Mouse (Mus musculus) kidney, embryonic 15.5 days (tissue): Measurements from ENCODE around the gene Kcnn1. TPM values are rescaled to one million over a fixed set of nuclear protein-coding genes. Genes with fewer than 3 reads are reported as not detected.

Source experiments
- microRNA-seq: library from miRNA; unstranded; fragments of <30 nt; microRNA quantifications from one replicate; pipeline ENCODE4, GENCODE M21; 2016
- polyA plus RNA-seq: library from polyadenylated mRNA; unstranded; fragments of >200 nt; fragmentation: Nextera tagmentation; extraction: Ambion mirVana; gene quantifications from 2 replicates; pipeline ENCODE4 v1.2.1, GENCODE M21; 2015

Gene Kcnn1
- polyA plus RNA-seq, 1 experiment from 2014 or later = 2.9 TPM

Small RNAs within 50 kb of the gene (microRNA-seq; reads per million reads assigned to microRNA genes)
- gene Mir7067 = not detected
- gene Mir7240 = 1.0 reads per million

Other genes with a start within 250 kb of the Kcnn1 start
- gene Lrrc25, start 247.1 kb downstream of the Kcnn1 start, polyA plus RNA-seq = 2.5 TPM in 2 replicates
- 0.46 and 0.77 TPM in 2 replicates for gene Gdf15, start 230.8 kb downstream of the Kcnn1 start, polyA plus RNA-seq
- 65.5 and 75.3 TPM in 2 replicates for gene Pgpep1, start 202.9 kb downstream of the Kcnn1 start, polyA plus RNA-seq
- gene Lsm4, start 190.0 kb downstream of the Kcnn1 start, polyA plus RNA-seq = 291 and 295 TPM in 2 replicates
- gene Jund, start 164.3 kb downstream of the Kcnn1 start, polyA plus RNA-seq = 59.9 and 68.1 TPM in 2 replicates
- 0.03 and 0.09 TPM in 2 replicates for gene Iqcn, start 159.8 kb downstream of the Kcnn1 start, polyA plus RNA-seq
- 0.55 and 0.83 TPM in 2 replicates for gene Gm3336, start 144.7 kb downstream of the Kcnn1 start, polyA plus RNA-seq
- 7.6 and 9.4 TPM in 2 replicates for gene Pde4c, start 139.5 kb downstream of the Kcnn1 start, polyA plus RNA-seq
- 15.5 and 18.6 TPM in 2 replicates for gene Rab3a, start 108.6 kb downstream of the Kcnn1 start, polyA plus RNA-seq
- gene Mpv17l2, start 102.3 kb downstream of the Kcnn1 start, polyA plus RNA-seq = 46.1 and 48.1 TPM in 2 replicates
- 58.0 and 66.9 TPM in 2 replicates for gene Pik3r2, start 86.5 kb downstream of the Kcnn1 start, polyA plus RNA-seq
- gene Mast3, start 58.2 kb downstream of the Kcnn1 start, polyA plus RNA-seq = 12.9 and 18.1 TPM in 2 replicates
- gene Il12rb1, start 54.8 kb downstream of the Kcnn1 start, polyA plus RNA-seq = 0.09 and 0.12 TPM in 2 replicates
- 5.0 and 6.5 TPM in 2 replicates for gene Arrdc2, start 23.5 kb downstream of the Kcnn1 start, polyA plus RNA-seq
- 115 and 123 TPM in 2 replicates for gene Ccdc124, start 10.7 kb upstream of the Kcnn1 start, polyA plus RNA-seq
- 0.06 and 0.25 TPM in 2 replicates for gene Slc5a5, start 29.5 kb upstream of the Kcnn1 start, polyA plus RNA-seq
- gene Rpl18a, start 34.2 kb upstream of the Kcnn1 start, polyA plus RNA-seq = 4,326 and 4,329 TPM in 2 replicates
- 49.7 and 58.9 TPM in 2 replicates for gene Map1s, start 42.7 kb upstream of the Kcnn1 start, polyA plus RNA-seq